Mouse (Mus musculus) hindbrain, embryonic 13.5 days (tissue): ENCODE data around the gene Pde4b. TPM values are rescaled to one million over a fixed set of nuclear protein-coding genes. Genes with fewer than 3 reads are reported as not detected.
A peak's percentile ranks its signal among the peaks of the same experiment; 100 is the strongest.
"Not testable (repeated sequence)": the region's sequence is repeated elsewhere in the genome, so short reads cannot be mapped to it uniquely, and the experiment has no call there.

Experiments
- ATAC-seq: fragments of 200-750 bp; cut with Nextera tagmentation; 2 replicates; pipeline ENCODE4 v1.8.0; 2017; ENCODE audit warnings: moderate TSS enrichment; ENCODE audit not compliant: low FRiP score
- H3K27ac ChIP-seq: fragments of 300-500 bp; sonication (generic); 2 replicates; pipeline ENCODE4 v1.5.1; 2015; ENCODE audit warnings: inconsistent platforms, mild to moderate bottlenecking, moderate library complexity
- H3K27me3 ChIP-seq: fragments of 300-500 bp; sonication (generic); 2 replicates; pipeline ENCODE4 v1.6.1; 2015; ENCODE audit warnings: mild to moderate bottlenecking, inconsistent platforms
- H3K36me3 ChIP-seq: fragments of 300-500 bp; sonication (generic); 2 replicates; pipeline ENCODE4 v1.6.1; 2015; ENCODE audit warnings: mild to moderate bottlenecking, inconsistent platforms
- H3K4me1 ChIP-seq: fragments of 300-500 bp; sonication (generic); replicated peaks from 2 replicates; pipeline ENCODE4 v1.6.1; 2015; ENCODE audit warnings: inconsistent platforms
- H3K4me2 ChIP-seq: fragments of 300-500 bp; sonication (generic); 2 replicates; pipeline ENCODE4 v1.6.1; 2015; ENCODE audit warnings: inconsistent platforms, mild to moderate bottlenecking, moderate library complexity
- H3K4me3 ChIP-seq: fragments of 300-500 bp; sonication (generic); 2 replicates; pipeline ENCODE4 v1.5.1; 2015; ENCODE audit warnings: mild to moderate bottlenecking, inconsistent platforms
- H3K9ac ChIP-seq: fragments of 300-500 bp; sonication (generic); 2 replicates; pipeline ENCODE4 v1.6.1; 2015; ENCODE audit warnings: mild to moderate bottlenecking, inconsistent platforms
- H3K9me3 ChIP-seq: fragments of 300-500 bp; sonication (generic); 2 replicates; pipeline ENCODE4 v1.6.1; 2016; ENCODE audit warnings: inconsistent platforms
- WGBS: fragments of 180-500 bp; shearing (Covaris S2); methylation state at CpG from one replicate; pipeline ENCODE4 v1.1.7; 2015; 5-methylcytosine and 5-hydroxymethylcytosine counted together
- polyA plus RNA-seq: library from polyadenylated mRNA; unstranded; fragments of >200 nt; fragmentation: Nextera tagmentation; extraction: Ambion mirVana; gene quantifications from 2 replicates; pipeline ENCODE4 v1.2.1, GENCODE M21; 2015

Gene Pde4b
- polyA plus RNA-seq, 1 experiment from 2014 or later, result 27.0 TPM

DNA sequence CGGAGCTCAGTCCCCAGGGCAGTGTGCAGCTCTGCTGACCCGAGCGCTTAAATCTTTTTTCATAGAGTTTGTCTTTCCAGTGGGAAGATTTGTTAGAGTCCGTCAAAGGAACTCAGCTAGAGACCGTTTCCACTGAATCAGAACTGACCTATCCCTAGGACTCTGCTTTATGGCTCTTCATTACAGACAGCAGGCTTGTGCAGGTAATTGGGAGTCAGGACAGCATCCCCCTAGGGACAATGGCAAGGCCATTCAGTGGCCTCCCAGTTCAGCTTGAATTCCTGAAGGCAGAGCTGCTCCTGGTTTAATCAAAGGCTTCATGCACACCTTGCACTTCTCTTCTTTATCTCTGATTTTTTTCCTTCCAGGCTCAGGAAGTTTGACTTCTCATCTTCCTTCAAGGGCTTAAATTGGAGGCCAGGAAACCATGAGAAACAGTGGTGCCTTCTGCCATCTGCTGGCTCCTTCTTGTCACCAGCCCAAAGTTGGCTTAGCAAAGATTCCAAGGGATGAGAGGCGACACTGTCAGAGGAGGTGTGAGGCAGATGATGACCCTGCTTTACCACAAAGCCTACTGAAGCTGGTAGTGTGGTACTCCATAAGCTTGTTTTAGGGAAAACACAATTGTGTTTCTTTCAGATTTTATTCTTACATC, 393.6 kb downstream of the Pde4b start:
- Histone ChIP-seq H3K4me1 (peaks cover 15% of the 10 kb centered on the region; the same call in 1 of the 2 replicates), H3K4me3 (no peak overlapping the region), H3K4me2 (no peak overlapping the region), H3K9me3 (no peaks in the 10 kb centered on the region), H3K27me3 (no peaks in the 10 kb centered on the region), H3K27ac (no peak overlapping the region), H3K36me3 (no peaks in the 10 kb centered on the region), H3K9ac (no peak overlapping the region)
- 58% methylated on average over 6 of the region's 6 CpGs for WGBS
- ATAC-seq, result 0 out of 2 replicates have a peak, but pooled peaks have one; percentile 33

DNA sequence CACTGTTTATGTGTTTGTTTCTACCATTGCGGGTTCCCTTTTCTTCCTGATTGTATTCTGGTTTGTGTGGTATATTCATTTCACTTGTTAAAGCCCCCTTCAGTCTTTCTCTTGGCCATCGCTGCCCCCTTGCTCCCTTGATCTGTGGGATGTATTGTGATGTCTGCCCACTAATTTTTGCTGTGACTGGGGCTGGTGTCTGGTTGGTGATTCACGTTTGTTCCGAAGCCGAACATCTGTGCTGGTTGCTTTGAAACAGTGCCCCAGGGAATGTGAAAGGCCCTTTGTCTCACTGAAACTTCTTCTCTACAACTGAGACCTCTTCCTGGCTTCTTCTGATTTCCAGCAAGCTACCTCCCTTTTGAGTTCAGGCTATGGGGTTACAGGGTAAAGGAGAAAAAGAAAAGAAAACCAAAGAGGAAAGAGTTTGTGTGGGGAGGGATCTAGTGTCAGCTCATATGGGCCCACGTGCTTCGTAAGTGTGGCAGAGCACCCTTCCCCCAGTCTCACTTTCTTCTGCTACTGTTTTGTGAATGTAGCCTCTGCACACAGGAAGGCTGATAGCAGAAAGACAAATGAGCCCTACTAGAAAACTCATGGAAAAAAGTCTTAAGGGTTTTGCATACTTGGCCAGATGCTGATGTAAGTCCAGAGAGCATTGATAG, 396.1 kb downstream of the Pde4b start:
- no peaks in the 10 kb centered on the region for H3K36me3 ChIP-seq
- no peak overlapping the region for H3K9ac ChIP-seq
- H3K27me3 ChIP-seq, result no peaks in the 10 kb centered on the region
- 0 out of 2 replicates have a peak overlapping the region, but pooled peaks have one; percentile 9 for H3K27ac ChIP-seq
- H3K4me2 ChIP-seq, result no peak overlapping the region
- no peaks in the 10 kb centered on the region for H3K9me3 ChIP-seq
- WGBS, result 24% methylated on average over 7 of the region's 7 CpGs
- peaks cover 24% of the 10 kb centered on the region for H3K4me1 ChIP-seq
- H3K4me3 ChIP-seq, result no peak overlapping the region
- ATAC-seq, result no peak

DNA sequence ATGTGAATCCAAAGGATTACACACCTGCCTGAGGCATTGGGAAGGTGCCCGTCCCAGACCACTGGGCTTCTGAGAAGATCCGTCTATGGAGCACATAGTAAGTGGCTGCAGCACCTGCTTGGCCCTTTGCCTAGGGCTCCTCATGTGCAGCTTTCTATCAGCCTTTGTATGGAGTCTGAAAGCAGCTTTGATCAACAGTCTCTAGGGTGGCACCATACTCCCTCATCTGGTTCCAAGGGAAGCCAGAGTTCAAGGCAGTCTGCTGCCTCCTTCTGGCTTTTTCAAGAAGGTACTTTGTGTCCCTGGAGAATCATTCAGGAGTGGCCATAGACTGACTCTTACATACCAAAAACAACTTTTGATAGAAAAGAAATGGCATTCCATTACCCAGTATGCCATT, 397.4 kb downstream of the Pde4b start:
- no peaks in the 10 kb centered on the region for H3K36me3 ChIP-seq
- no peak overlapping the region for H3K4me2 ChIP-seq
- no peaks in the 10 kb centered on the region for H3K9me3 ChIP-seq
- peaks cover 24% of the 10 kb centered on the region for H3K4me1 ChIP-seq
- H3K27ac ChIP-seq, result no peak overlapping the region
- H3K4me3 ChIP-seq, result no peak overlapping the region
- WGBS, result 84% methylated on average over 2 of the region's 2 CpGs
- no peak overlapping the region for H3K9ac ChIP-seq
- H3K27me3 ChIP-seq, result no peaks in the 10 kb centered on the region
- ATAC-seq, result no peak

GRCm38 (mm10) chr4:102486134-102486920, 399.0 kb downstream of the Pde4b start:
- WGBS, result 39% methylated on average over 4 of the region's 4 CpGs
- Histone ChIP-seq H3K27ac (no peak overlapping the region), H3K36me3 (no peaks in the 10 kb centered on the region), H3K4me1 (peaks cover 19% of the 10 kb centered on the region), H3K27me3 (no peaks in the 10 kb centered on the region), H3K4me3 (no peak overlapping the region), H3K9me3 (no peaks in the 10 kb centered on the region), H3K4me2 (no peak overlapping the region), H3K9ac (no peak overlapping the region)
- peak; percentile 69; the same call in 1 of the 2 replicates for ATAC-seq

GRCm38 (mm10) chr4:102486921-102487240, 399.5 kb downstream of the Pde4b start:
- ATAC-seq, result no peak; the same call in 1 of the 2 replicates

GRCm38 (mm10) chr4:102488000-102488399, 400.7 kb downstream of the Pde4b start:
- Histone ChIP-seq H3K4me1 (peaks cover 27% of the 10 kb centered on the region), H3K4me3 (no peak overlapping the region), H3K9ac (no peak overlapping the region), H3K9me3 (no peaks in the 10 kb centered on the region), H3K27ac (no peak overlapping the region), H3K4me2 (no peak overlapping the region), H3K27me3 (no peaks in the 10 kb centered on the region), H3K36me3 (no peaks in the 10 kb centered on the region)
- 59% methylated on average over 2 of the region's 2 CpGs for WGBS
- no peak for ATAC-seq

More at GRCm38 (mm10) chr4:102486921-102487240, 399.5 kb downstream of the Pde4b start:
- Histone ChIP-seq H3K9me3 (no peaks in the 10 kb centered on the region), H3K4me1 (peaks cover 19% of the 10 kb centered on the region), H3K36me3 (no peaks in the 10 kb centered on the region), H3K4me3 (no peak overlapping the region), H3K27ac (no peak overlapping the region), H3K4me2 (no peak overlapping the region), H3K27me3 (no peaks in the 10 kb centered on the region), H3K9ac (no peak overlapping the region)
- WGBS, result 82% methylated on average over 3 of the region's 3 CpGs

- H3K4me1 ChIP-seq, result peaks cover 14% of the 10 kb centered on the region
- no peak overlapping the region for H3K9ac ChIP-seq
- H3K9me3 ChIP-seq, result no peaks in the 10 kb centered on the region
- no peaks in the 10 kb centered on the region for H3K36me3 ChIP-seq
- WGBS, result 77% methylated on average over 11 of the region's 11 CpGs
- H3K4me3 ChIP-seq, result no peak overlapping the region
- no peaks in the 10 kb centered on the region for H3K27me3 ChIP-seq
- H3K27ac ChIP-seq, result no peak overlapping the region
- H3K4me2 ChIP-seq, result no peak overlapping the region
- no peak for ATAC-seq
Observed at GRCm38 (mm10) chr4:102491468-102492123, 404.3 kb downstream of the Pde4b start.

DNA sequence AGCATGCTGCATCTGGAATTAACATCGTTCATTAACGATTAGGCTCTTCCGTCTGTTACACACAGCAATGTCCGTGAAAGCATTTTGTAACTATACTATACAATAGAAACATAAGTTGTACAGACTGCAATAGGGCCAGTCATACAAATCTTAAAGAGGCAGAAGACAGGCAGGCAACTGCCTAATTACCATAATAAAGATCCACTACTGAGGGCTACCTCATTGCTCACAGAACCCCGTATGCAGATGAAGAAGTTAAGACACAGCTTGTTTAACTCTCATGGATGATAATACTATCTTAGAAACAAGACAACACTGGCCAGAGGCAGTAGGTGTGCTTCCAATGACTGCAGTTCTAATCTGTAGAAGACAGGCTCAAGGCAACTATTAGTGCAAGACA, 405.6 kb downstream of the Pde4b start:
- Histone ChIP-seq H3K36me3 (no peaks in the 10 kb centered on the region), H3K4me1 (peaks cover 8% of the 10 kb centered on the region), H3K4me3 (no peak overlapping the region), H3K27ac (no peak overlapping the region), H3K27me3 (no peaks in the 10 kb centered on the region), H3K9me3 (no peaks in the 10 kb centered on the region), H3K4me2 (no peak overlapping the region), H3K9ac (0 out of 2 replicates have a peak overlapping the region, but pooled peaks have one; percentile 2)
- ATAC-seq, result peak; percentile 59
- 42% methylated on average over 5 of the region's 5 CpGs for WGBS

DNA sequence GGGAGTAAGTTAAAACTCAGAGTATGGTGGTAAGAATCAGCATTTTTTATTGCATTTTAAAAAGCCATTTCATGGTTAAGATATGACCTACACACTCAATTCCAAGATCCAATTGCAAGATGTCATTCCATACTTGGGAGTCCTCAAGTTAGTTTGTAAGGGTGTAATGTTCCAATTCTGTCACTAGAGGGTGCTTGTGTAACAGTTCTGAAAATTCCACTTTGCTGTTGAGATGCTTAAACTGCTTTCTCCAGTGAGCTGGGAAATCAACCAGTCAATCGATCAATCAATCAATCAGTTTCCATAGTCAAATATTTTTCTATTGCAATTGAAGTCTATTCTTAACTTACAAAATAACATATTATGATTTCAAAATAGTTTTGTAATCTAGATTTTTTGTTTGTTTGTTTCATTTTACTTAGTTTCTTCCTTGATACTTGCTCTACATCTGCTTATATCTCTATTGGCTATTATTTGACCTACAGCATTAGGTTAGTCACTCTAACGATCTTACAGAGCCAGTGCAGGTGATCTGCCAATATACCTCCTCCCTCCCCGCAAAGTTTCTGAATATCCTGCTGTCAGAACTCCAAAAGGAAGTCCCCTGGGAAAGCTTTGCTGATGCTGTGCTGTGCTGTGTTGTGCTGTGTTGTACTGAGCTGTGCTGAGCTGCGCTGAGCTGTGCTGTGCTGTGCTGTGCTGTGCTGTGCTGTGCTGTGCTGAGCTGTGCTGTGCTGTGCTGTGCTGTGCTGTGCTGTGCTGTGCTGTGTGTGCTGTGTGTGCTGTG, 406.2 kb downstream of the Pde4b start:
- Histone ChIP-seq H3K9ac (no peak overlapping the region), H3K4me3 (no peak overlapping the region), H3K36me3 (no peaks in the 10 kb centered on the region), H3K4me2 (no peak overlapping the region), H3K4me1 (peaks cover 8% of the 10 kb centered on the region), H3K27me3 (no peaks in the 10 kb centered on the region), H3K27ac (no peak overlapping the region), H3K9me3 (no peaks in the 10 kb centered on the region)
- no peak; the same call in 1 of the 2 replicates for ATAC-seq
- WGBS, result 61% methylated on average over 4 of the region's 4 CpGs

GRCm38 (mm10) chr4:102494203-102494602, 406.9 kb downstream of the Pde4b start:
- not testable (repeated sequence) for H3K4me1 ChIP-seq, H3K27ac ChIP-seq, H3K36me3 ChIP-seq, H3K27me3 ChIP-seq, H3K4me2 ChIP-seq, H3K9me3 ChIP-seq, H3K9ac ChIP-seq, H3K4me3 ChIP-seq
- peak; percentile 80 for ATAC-seq
- WGBS, result 99% methylated on average over 6 of the region's 10 CpGs

GRCm38 (mm10) chr4:102495001-102495400, 407.7 kb downstream of the Pde4b start:
- no peak for ATAC-seq
- H3K9ac ChIP-seq, result no peak overlapping the region
- no peak overlapping the region for H3K4me3 ChIP-seq
- H3K9me3 ChIP-seq, result no peaks in the 10 kb centered on the region
- H3K27ac ChIP-seq, result no peak overlapping the region
- peaks cover 8% of the 10 kb centered on the region for H3K4me1 ChIP-seq
- H3K36me3 ChIP-seq, result no peaks in the 10 kb centered on the region; the same call in 1 of the 2 replicates
- WGBS, result 79% methylated on average over 5 of the region's 5 CpGs
- H3K4me2 ChIP-seq, result no peak overlapping the region
- H3K27me3 ChIP-seq, result no peaks in the 10 kb centered on the region
